ENCODE assay signal across 25 mouse cellular contexts in the genomic region with DNA sequence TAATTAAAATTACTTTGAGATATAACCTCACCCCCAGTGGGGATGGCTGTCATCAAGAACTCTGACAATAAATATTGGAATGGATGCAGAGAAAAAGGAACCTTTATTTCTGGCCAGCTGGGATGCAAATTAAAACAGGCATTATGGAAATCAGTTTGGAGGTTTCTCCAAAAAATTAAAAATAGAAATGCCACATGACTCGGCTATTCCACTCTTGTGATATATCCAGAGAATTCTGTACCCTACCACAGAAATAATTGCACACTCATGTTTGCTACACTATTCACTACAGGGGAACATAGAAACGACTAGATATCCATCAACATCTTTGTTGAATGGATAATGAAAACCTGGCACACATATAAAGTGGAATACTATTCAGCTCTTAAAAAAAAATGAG.
"Had no signal": no experiment of that assay in that cellular context is flagged by ENCODE, and none has a peak within 500 bp of the region (broad histone marks: within the 10 kb centered on the region; RNA-seq: fewer than 3 reads in every experiment).

No protein-coding gene starts in this region.

- DNase-seq: gastrocnemius, postnatal 14 days; gastrocnemius, postnatal 36 days; heart, adult 18-20 months; heart, postnatal 14 days; heart, postnatal 36 days; kidney, adult 11 months; kidney, adult 2 months; kidney, adult 9 months; kidney, postnatal 14 days; kidney, postnatal 4 days; left cerebral cortex, postnatal 4 days had no signal

- H3K36me3 ChIP-seq: heart, embryonic 13.5 days; heart, embryonic 15.5 days; hindbrain, embryonic 13.5 days; hindbrain, embryonic 15.5 days; kidney, embryonic 15.5 days; limb, embryonic 13.5 days; limb, embryonic 15.5 days; liver, embryonic 12.5 days had no signal

- H3K27ac ChIP-seq: heart, embryonic 13.5 days; heart, embryonic 15.5 days; hindbrain, embryonic 13.5 days; hindbrain, embryonic 15.5 days; hindbrain, postnatal 0 days; kidney, embryonic 15.5 days; kidney, postnatal 0 days; layer of hippocampus, adult 2 months; limb, embryonic 13.5 days; limb, embryonic 15.5 days; liver, embryonic 12.5 days; liver, embryonic 14.5 days had no signal

- H3K9me3 ChIP-seq: heart, embryonic 13.5 days; heart, embryonic 15.5 days; hindbrain, embryonic 13.5 days; hindbrain, embryonic 15.5 days; kidney, embryonic 15.5 days; limb, embryonic 13.5 days; limb, embryonic 15.5 days; liver, embryonic 12.5 days had no signal

- H3K9ac ChIP-seq: heart, embryonic 13.5 days; heart, embryonic 15.5 days; hindbrain, embryonic 13.5 days; hindbrain, embryonic 15.5 days; kidney, embryonic 15.5 days; limb, embryonic 13.5 days; limb, embryonic 15.5 days; liver, embryonic 12.5 days; liver, embryonic 14.5 days had no signal

- ATAC-seq: hindbrain, postnatal 0 days; intestine, embryonic 16.5 days; liver, embryonic 12.5 days had no signal

- H3K4me1 ChIP-seq: hindbrain, embryonic 13.5 days; hindbrain, embryonic 15.5 days had no signal

- H3K4me3 ChIP-seq: heart, embryonic 13.5 days; heart, embryonic 15.5 days; hindbrain, embryonic 13.5 days; hindbrain, embryonic 15.5 days; kidney, embryonic 15.5 days; layer of hippocampus, adult 2 months; limb, embryonic 13.5 days; limb, embryonic 15.5 days; liver, embryonic 12.5 days had no signal

- H3K27me3 ChIP-seq: heart, embryonic 13.5 days; heart, embryonic 15.5 days; hindbrain, embryonic 15.5 days; limb, embryonic 13.5 days; limb, embryonic 15.5 days; liver, embryonic 12.5 days had no signal

- H3K4me2 ChIP-seq: heart, embryonic 11.5 days; heart, embryonic 13.5 days; heart, embryonic 15.5 days; hindbrain, embryonic 13.5 days; hindbrain, embryonic 15.5 days; kidney, embryonic 15.5 days; limb, embryonic 13.5 days; limb, embryonic 15.5 days; liver, embryonic 12.5 days had no signal
